Mouse (Mus musculus): Measurements from ENCODE around the gene Abhd4.

DNA sequence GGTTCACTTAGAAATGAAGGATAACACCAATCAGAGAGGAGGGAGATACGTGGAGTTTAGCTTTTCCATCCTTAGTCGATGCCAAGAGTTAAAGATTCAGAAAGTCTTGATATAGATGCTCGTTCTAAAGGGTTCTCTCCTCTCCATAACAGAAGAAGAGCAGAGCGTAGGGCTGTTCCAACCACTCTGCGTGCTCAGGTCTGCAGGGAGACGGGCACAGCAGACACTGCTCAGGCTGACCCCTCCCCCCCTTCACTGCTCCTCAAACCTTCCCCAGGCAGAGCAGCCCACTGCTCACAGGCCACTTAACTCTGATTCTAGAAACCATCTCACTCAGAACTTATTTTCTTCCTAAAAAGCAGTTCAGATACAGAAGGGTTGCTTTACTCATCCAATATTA is 45.2 kb upstream of the Abhd4 start:
- no peak for TF ChIP-seq MYOD1 (IDR thresholded peaks at IDR 0.05; ENCODE audit: control insufficient read depth, insufficient read length, low read depth)
- no peak for TF ChIP-seq CEBPB (IDR thresholded peaks at IDR 0.05; ENCODE audit: low read depth)

All from C2C12 (cell line).